Mouse (Mus musculus) retina, adult 2 months (tissue): ENCODE measurements around the gene Olfr94.
"Not testable (repeated sequence)": the region's sequence is repeated elsewhere in the genome, so short reads cannot be mapped to it uniquely, and the experiment has no call there.

Experiments
- DNase-seq: peaks from one replicate; pipeline ENCODE4 v3.0.0-alpha.2; 2012; ENCODE audit warnings: low read depth, low spot score

Gene Olfr94

GRCm38 (mm10) chr17:37200894-37201293 lies at the start of gene Olfr94:
Olfr94 (minus strand) TSS chr17:37200994.
- DNase-seq, result no peak

DNA sequence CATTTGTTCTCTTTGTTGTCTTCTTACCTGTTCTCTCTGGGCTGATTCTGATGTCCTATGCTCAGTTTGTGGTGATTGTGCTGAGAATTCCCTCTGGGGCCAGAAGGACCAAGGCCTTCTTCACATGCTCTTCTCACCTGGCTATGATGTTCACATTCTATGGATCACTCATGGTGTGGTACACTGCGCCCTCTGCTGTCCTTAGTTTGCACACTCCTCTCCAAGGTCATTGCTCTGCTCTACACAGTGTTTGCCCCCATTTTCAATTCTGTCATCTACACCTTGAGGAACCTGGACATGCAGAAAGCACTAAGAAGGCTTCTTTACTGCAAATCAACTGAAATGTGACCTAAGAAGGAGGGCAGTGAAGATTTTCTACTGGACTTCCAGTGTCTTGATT lies 49.8 kb upstream of the Olfr94 start:
- no peak for DNase-seq

GRCm38 (mm10) chr17:37249460-37249859 lies 48.7 kb upstream of the Olfr94 start:
- no peak for DNase-seq

- no peak for DNase-seq
Measured at GRCm38 (mm10) chr17:37246715-37247114, 45.9 kb upstream of the Olfr94 start.

- no peak for DNase-seq
Measured at GRCm38 (mm10) chr17:37242198-37242597, 41.4 kb upstream of the Olfr94 start.

- DNase-seq, result not testable (repeated sequence)
Measured at GRCm38 (mm10) chr17:37237230-37237629, 36.4 kb upstream of the Olfr94 start, which contains the start of gene Olfr97. Olfr97 (minus strand) TSS chr17:37237330.

DNA sequence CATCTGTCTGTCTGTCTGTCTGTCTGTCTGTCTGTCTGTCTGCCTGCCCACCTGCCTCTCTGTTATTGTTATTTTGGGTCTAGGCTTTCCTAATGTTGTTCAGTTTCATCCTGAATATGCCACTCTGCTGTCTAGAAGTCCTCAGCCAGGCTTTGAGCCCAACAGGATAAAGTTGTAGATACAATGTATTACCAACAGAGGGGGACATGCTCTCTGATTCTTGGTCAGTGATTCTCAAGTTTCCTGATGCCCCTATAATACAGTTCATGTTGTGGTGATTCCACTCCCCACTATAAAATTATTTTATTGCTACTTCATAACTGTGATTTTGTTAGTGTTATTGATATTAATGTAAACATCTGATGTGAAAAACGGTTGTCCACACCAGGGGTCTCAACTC lies 21.1 kb upstream of the Olfr94 start:
- no peak for DNase-seq

DNA sequence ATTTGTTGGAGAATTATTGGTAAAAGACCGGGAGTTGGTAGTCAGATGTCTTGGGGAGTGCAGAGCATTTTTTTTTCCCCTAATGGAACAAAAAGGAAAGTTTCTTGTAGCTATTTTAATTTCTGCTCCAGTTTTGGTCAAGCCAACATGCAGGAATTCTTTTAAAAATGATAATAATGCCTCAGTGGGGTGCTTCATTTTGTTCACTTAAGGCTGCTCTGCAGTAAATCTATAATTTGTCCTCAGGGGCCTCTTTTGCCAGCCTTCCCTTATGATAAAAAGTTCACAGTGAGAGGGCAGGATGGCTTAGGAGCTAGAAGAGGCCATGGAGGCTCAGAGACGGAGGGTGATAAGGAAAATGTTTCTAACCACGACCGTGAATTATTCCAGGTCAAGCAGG lies 19.1 kb upstream of the Olfr94 start, which contains the start of gene Olfr96:
Gene Olfr96, plus strand, starts transcription at position 301 of the 400 bp plus-strand sequence.
- no peak for DNase-seq

GRCm38 (mm10) chr17:37218486-37218885 lies 17.7 kb upstream of the Olfr94 start:
- DNase-seq, result no peak

DNA sequence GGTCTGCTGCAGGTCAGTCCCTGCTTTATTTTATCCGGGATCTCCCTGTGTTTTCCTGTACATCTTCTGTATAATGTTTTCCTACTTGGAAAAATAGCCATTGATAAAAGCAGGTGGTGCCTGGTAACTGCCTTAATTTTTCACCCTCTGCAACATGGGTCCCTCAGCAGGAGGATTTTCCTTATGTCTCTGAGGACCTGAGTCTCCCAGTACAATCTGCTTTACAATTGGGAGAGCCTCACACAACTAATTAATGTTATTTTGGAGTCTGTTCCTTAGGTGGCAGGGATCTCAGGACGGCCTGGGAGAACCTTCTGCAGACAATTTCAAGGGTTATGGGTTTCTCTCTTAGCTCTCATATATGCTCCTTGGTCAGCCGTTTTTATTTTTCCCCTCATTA lies 12.2 kb upstream of the Olfr94 start, which contains the start of gene Olfr95:
Gene Olfr95, minus strand, starts transcription at position 101 of the 400 bp plus-strand sequence.
- DNase-seq, result no peak

DNA sequence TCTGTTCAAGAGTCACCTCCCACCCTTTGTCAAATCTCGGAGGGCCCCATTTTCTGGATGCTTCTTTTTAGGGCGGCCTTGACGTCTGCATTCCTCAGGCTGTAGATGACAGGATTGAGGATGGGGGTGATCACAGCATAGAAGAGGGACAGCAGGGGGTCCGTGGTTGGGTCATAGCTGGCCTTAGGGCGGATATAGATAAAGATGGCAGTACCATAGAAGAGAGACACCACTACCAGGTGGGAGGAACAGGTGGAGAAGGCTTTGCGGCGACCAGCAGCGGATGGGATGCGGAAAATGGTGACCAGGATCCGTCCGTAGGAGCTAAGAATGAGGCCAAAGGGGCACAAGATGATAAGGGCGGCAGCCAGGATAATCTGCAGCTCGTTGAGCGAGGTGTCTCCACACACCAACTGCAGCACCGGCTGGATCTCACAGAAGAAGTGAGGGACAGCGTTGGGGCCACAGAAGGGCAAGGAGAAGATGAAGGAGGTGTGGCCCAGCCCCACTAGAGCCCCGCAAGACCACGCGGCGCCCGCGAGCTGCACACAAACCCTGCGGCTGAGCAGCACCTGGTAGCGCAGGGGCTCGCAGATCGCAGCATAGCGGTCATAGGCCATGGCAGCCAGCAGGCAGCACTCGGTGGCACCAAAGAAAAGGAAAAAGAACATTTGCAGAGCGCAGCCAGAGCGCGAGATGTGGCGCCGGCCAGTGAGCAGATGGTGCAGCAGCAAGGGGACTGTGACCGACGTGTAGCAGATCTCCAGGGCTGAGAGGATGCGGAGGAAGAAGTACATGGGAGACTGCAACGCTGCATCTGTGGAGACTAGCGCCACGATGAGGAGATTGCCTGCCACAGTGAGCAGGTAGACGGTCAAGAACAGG lies 10.3 kb upstream of the Olfr94 start:
- DNase-seq, result no peak

GRCm38 (mm10) chr17:37203917-37204236 lies 3.1 kb upstream of the Olfr94 start:
- no peak for DNase-seq

- DNase-seq, result peak; percentile 44
Measured at GRCm38 (mm10) chr17:37203206-37203916, 2.6 kb upstream of the Olfr94 start.

- DNase-seq, result no peak
Measured at GRCm38 (mm10) chr17:37196845-37197724, 3.7 kb downstream of the Olfr94 start.

GRCm38 (mm10) chr17:37194782-37195181 lies 6.0 kb downstream of the Olfr94 start:
- no peak for DNase-seq

DNA sequence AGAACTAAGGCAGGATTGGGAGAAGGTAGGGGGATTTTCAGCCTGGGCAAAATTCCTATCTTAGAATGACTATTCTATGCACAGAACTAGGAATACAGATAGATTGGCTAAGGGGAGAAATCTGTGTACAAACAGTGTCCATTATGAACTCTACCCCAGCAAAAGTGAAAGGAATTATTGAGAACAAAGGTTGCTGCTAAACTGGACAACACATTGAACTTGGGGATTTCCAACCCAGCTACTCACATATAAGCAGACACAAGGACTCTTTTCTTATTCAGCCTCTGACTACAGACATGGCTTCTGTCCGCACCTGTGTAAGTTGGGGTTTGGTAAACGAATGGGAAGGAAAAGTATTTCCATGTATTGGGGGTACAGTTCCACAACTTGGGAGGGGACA lies 7.1 kb downstream of the Olfr94 start, which contains the start of gene Ubd:
Gene Ubd, plus strand, starts transcription at position 237 of the 400 bp plus-strand sequence.
- no peak for DNase-seq

- DNase-seq, result no peak
Measured at GRCm38 (mm10) chr17:37193032-37193431, 7.8 kb downstream of the Olfr94 start.

GRCm38 (mm10) chr17:37190711-37191110 lies 10.1 kb downstream of the Olfr94 start:
- DNase-seq, result peak; percentile 18

- DNase-seq, result no peak
Measured at GRCm38 (mm10) chr17:37185474-37185873, 15.3 kb downstream of the Olfr94 start.

- DNase-seq, result no peak
Measured at GRCm38 (mm10) chr17:37161394-37161793, 39.4 kb downstream of the Olfr94 start, which contains the start of gene Olfr93. Olfr93 (minus strand) TSS chr17:37161494.
